Comparison of ENCODE assay signal across 10 mouse cellular contexts in genomic region chr11:96644969-96645368, GRCm38 (mm10).
DNase-seq lines count a peak whose midpoint lies in the region; ATAC-seq and TF ChIP-seq lines count a peak whose summit lies in the region.
"Had no signal": no experiment of that assay in that cellular context is flagged by ENCODE, and none has a peak within 500 bp of the region (broad histone marks: within the 10 kb centered on the region; RNA-seq: fewer than 3 reads in every experiment).

No protein-coding gene starts in this region.

- 72% methylated on average over 7 of the region's 7 CpGs for WGBS in forebrain, embryonic 13.5 days
- 75% methylated on average over 7 of the region's 7 CpGs for WGBS in forebrain, embryonic 16.5 days
- 62% methylated on average over 7 of the region's 7 CpGs for WGBS in hindbrain, embryonic 16.5 days

- no peak overlapping the region for H3K4me2 ChIP-seq in forebrain, embryonic 13.5 days
- no peak overlapping the region for H3K4me2 ChIP-seq in forebrain, embryonic 16.5 days (ENCODE audit: low read length)
- H3K4me2 ChIP-seq in hindbrain, embryonic 16.5 days (ENCODE audit: low read length), result no peak overlapping the region
- H3K4me2 ChIP-seq: limb, embryonic 15.5 days; midbrain, embryonic 11.5 days had no signal

- TF ChIP-seq CTCF in brain, embryonic 14.5 days (IDR thresholded peaks at IDR 0.05; ENCODE audit: borderline replicate concordance, extremely low read depth, insufficient read depth, insufficient read length), result no peak

- TF ChIP-seq POLR2A in brain, embryonic 14.5 days (IDR thresholded peaks at IDR 0.05; ENCODE audit: borderline replicate concordance, extremely low read depth, insufficient read depth, insufficient read length, poor library complexity, severe bottlenecking), result no peak

- no peaks in the 10 kb centered on the region for H3K27me3 ChIP-seq in forebrain, embryonic 13.5 days
- no peaks in the 10 kb centered on the region for H3K27me3 ChIP-seq in forebrain, embryonic 16.5 days (replicated peaks; ENCODE audit: control insufficient read depth, insufficient read depth, low read length)
- no peaks in the 10 kb centered on the region for H3K27me3 ChIP-seq in hindbrain, embryonic 16.5 days (replicated peaks; ENCODE audit: control insufficient read depth, insufficient read depth, low read length)

- peak overlapping the region; percentile 42; the same call in 1 of the 2 replicates for H3K27ac ChIP-seq in forebrain, embryonic 13.5 days
- no peak overlapping the region for H3K27ac ChIP-seq in forebrain, embryonic 16.5 days (ENCODE audit: low read length)
- peak overlapping the region; percentile 36 for H3K27ac ChIP-seq in hindbrain, embryonic 16.5 days (ENCODE audit: low read depth, low read length)
- H3K27ac ChIP-seq: limb, embryonic 15.5 days had no signal

- H3K9ac ChIP-seq in forebrain, embryonic 13.5 days, result no peak overlapping the region
- H3K9ac ChIP-seq in forebrain, embryonic 16.5 days (replicated peaks; ENCODE audit: low read depth, low read length), result no peak overlapping the region
- H3K9ac ChIP-seq in hindbrain, embryonic 16.5 days (ENCODE audit: low read depth, low read length), result no peak overlapping the region; the same call in 1 of the 2 replicates
- H3K9ac ChIP-seq: limb, embryonic 15.5 days had no signal

- no peak for ATAC-seq in forebrain, embryonic 13.5 days
- ATAC-seq in forebrain, embryonic 16.5 days, result no peak
- no peak for ATAC-seq in hindbrain, embryonic 16.5 days

- peaks cover 34% of the 10 kb centered on the region for H3K4me1 ChIP-seq in forebrain, embryonic 13.5 days
- peaks cover 19% of the 10 kb centered on the region for H3K4me1 ChIP-seq in forebrain, embryonic 16.5 days (replicated peaks; ENCODE audit: control insufficient read depth, insufficient read depth, low read length)
- H3K4me1 ChIP-seq in hindbrain, embryonic 16.5 days (ENCODE audit: control insufficient read depth, insufficient read depth, low read depth, low read length), result peaks cover 7% of the 10 kb centered on the region

- H3K9me3 ChIP-seq in forebrain, embryonic 13.5 days (replicated peaks), result no peaks in the 10 kb centered on the region
- no peaks in the 10 kb centered on the region for H3K9me3 ChIP-seq in forebrain, embryonic 16.5 days (ENCODE audit: control insufficient read depth, low read length)
- H3K9me3 ChIP-seq in hindbrain, embryonic 16.5 days (ENCODE audit: control insufficient read depth, low read length), result no peaks in the 10 kb centered on the region
- H3K9me3 ChIP-seq: limb, embryonic 15.5 days had no signal

- no peaks in the 10 kb centered on the region for H3K36me3 ChIP-seq in forebrain, embryonic 13.5 days (ENCODE audit: poor library complexity, severe bottlenecking)
- no peaks in the 10 kb centered on the region for H3K36me3 ChIP-seq in forebrain, embryonic 16.5 days (ENCODE audit: control insufficient read depth, insufficient read depth)
- H3K36me3 ChIP-seq in hindbrain, embryonic 16.5 days (ENCODE audit: control insufficient read depth, insufficient read depth, low read length), result no peaks in the 10 kb centered on the region
- H3K36me3 ChIP-seq: limb, embryonic 15.5 days had no signal

- no peak overlapping the region for H3K4me3 ChIP-seq in forebrain, embryonic 13.5 days
- no peak overlapping the region for H3K4me3 ChIP-seq in forebrain, embryonic 16.5 days (replicated peaks; ENCODE audit: low read length)
- no peak overlapping the region for H3K4me3 ChIP-seq in hindbrain, embryonic 16.5 days (ENCODE audit: low read length)
- H3K4me3 ChIP-seq: limb, embryonic 15.5 days had no signal

- peak; percentile 4 for DNase-seq in brain, embryonic 14.5 days (ENCODE audit: low read depth)
- peak; percentile 40 to 50 for DNase-seq in kidney, postnatal 4 days
- no peak for DNase-seq in ovary, adult 18-20 months (ENCODE audit: low spot score)
- no peak for DNase-seq in layer of hippocampus, postnatal 14 days (ENCODE audit: low spot score in 2 of 2)
- no peak for DNase-seq in spleen, postnatal 14 days (ENCODE audit: low spot score in 2 of 2)

Comparison
In these comparisons a context has a peak if more than half of its experiments do, and no peak if none do; other contexts are left out.
1. DNase-seq: peak in brain, embryonic 14.5 days (single experiment) and kidney, postnatal 4 days (2 of 2); none in ovary, adult 18-20 months (single experiment), layer of hippocampus, postnatal 14 days (0 of 2) and spleen, postnatal 14 days (0 of 2).